Mouse (Mus musculus) heart, embryonic 11.5 days (tissue): Measurements from ENCODE around the gene Mogs. TPM values are rescaled to one million over a fixed set of nuclear protein-coding genes. Genes with fewer than 3 reads are reported as not detected.
A peak's percentile ranks its signal among the peaks of the same experiment; 100 is the strongest.
"Not testable (repeated sequence)": the region's sequence is repeated elsewhere in the genome, so short reads cannot be mapped to it uniquely, and the experiment has no call there.

Experiments used
- ATAC-seq: fragments of 200-750 bp; cut with Nextera tagmentation; replicated peaks from 2 replicates; pipeline ENCODE4 v1.8.0; 2017; ENCODE audit warnings: moderate library complexity; ENCODE audit not compliant: insufficient number of reproducible peaks, low FRiP score, low TSS enrichment
- H3K27ac ChIP-seq: fragments of 300-500 bp; sonication (generic); 2 replicates; pipeline ENCODE4 v1.5.1; 2014; ENCODE audit warnings: mild to moderate bottlenecking, low read depth, low read length
- H3K27me3 ChIP-seq: fragments of 300-500 bp; sonication (generic); 2 replicates; pipeline ENCODE4 v1.6.1; 2014; ENCODE audit warnings: mild to moderate bottlenecking, low read length, mixed read lengths; ENCODE audit not compliant: control insufficient read depth, insufficient read depth
- H3K36me3 ChIP-seq: fragments of 300-500 bp; sonication (generic); 2 replicates; pipeline ENCODE4 v1.6.1; 2014; ENCODE audit warnings: mild to moderate bottlenecking, low read length, moderate library complexity, mixed read lengths; ENCODE audit not compliant: control insufficient read depth, insufficient read depth
- H3K4me1 ChIP-seq: fragments of 300-500 bp; sonication (generic); 2 replicates; pipeline ENCODE4 v1.6.1; 2014; ENCODE audit warnings: low read length; ENCODE audit not compliant: control insufficient read depth, insufficient read depth
- H3K4me2 ChIP-seq: fragments of 300-500 bp; sonication (generic); 2 replicates; pipeline ENCODE4 v1.6.1; 2014; ENCODE audit warnings: mild to moderate bottlenecking, moderate library complexity
- H3K4me3 ChIP-seq: fragments of 300-500 bp; sonication (generic); 2 replicates; pipeline ENCODE4 v1.5.1; 2014; ENCODE audit warnings: low read depth, low read length
- H3K9ac ChIP-seq: fragments of 300-500 bp; sonication (generic); 2 replicates; pipeline ENCODE4 v1.6.1; 2014; ENCODE audit warnings: mild to moderate bottlenecking, low read depth, low read length, moderate library complexity
- H3K9me3 ChIP-seq: fragments of 300-500 bp; sonication (generic); replicated peaks from 2 replicates; pipeline ENCODE4 v1.6.1; 2016; ENCODE audit warnings: low read length; ENCODE audit not compliant: control insufficient read depth
- WGBS: fragments of 180-500 bp; shearing (Covaris S2); extraction: QIAGEN DNeasy Blood & Tissue Kit; methylation state at CpG from one replicate; pipeline ENCODE4 v1.1.7; 2014; ENCODE audit not compliant: insufficient replicate concordance; 5-methylcytosine and 5-hydroxymethylcytosine counted together
- polyA plus RNA-seq: library from polyadenylated mRNA; unstranded; fragments of >200 nt; fragmentation: Nextera tagmentation; extraction: Ambion mirVana; gene quantifications from 2 replicates; pipeline ENCODE4 v1.2.1, GENCODE M21; 2014

Gene Mogs
- polyA plus RNA-seq, 1 experiment from 2014 or later, result 19.1 TPM

DNA sequence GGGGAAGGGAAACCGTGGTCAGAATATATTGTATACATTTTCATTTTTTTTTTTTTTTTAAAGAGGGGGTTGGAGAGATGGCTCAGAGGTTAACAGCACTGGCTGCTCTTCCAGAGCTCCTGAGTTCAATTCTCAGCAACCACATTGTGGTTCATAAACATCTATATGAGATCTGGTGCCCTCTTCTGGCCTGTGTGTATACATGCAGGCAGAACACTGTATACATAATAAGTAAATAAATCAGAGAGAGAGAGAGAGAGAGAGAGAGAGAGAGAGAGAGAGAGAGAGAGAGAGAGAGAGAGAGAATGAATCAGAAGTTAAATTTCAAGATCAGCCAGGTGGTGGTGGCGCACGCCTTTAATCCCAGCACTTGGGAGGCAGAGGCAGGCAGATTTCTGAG, 44.2 kb downstream of the Mogs start:
- not testable (repeated sequence) for H3K9ac ChIP-seq, H3K36me3 ChIP-seq, H3K9me3 ChIP-seq, ATAC-seq, H3K4me3 ChIP-seq, H3K27ac ChIP-seq, H3K4me2 ChIP-seq
- WGBS, result 37% methylated on average over 3 of the region's 3 CpGs
- Histone ChIP-seq H3K4me1 (peaks cover 14% of the 10 kb centered on the region), H3K27me3 (peaks cover 33% of the 10 kb centered on the region)

DNA sequence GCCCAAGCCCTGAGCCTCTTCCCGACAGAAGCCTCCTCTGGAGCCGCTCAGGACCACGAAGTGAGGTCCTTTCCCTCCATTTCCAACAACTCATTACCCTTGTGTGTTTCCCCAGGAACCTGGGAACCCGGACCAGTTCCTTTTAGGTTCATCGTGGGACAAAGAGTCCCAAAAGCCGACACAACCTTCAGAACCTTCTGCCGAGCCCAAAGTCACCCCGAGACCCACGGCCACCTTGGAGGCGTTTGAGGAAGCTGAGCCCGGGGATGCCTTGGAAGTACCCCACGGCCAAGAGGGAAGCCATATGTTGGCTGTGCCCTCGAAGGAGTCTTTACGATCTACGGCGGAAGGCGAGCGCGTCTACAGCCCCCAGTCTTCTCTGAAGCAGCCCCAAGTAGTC, 46.1 kb downstream of the Mogs start:
- no peak for ATAC-seq
- peaks cover 15% of the 10 kb centered on the region for H3K4me1 ChIP-seq
- H3K36me3 ChIP-seq, result no peaks in the 10 kb centered on the region
- no peak overlapping the region; the same call in 1 of the 2 replicates for H3K9ac ChIP-seq
- H3K27ac ChIP-seq, result no peak overlapping the region
- no peaks in the 10 kb centered on the region for H3K9me3 ChIP-seq
- 5% methylated on average over 19 of the region's 19 CpGs for WGBS
- H3K27me3 ChIP-seq, result peaks cover 29% of the 10 kb centered on the region
- peak overlapping the region; percentile 43 for H3K4me3 ChIP-seq
- peak overlapping the region; percentile 76 for H3K4me2 ChIP-seq

DNA sequence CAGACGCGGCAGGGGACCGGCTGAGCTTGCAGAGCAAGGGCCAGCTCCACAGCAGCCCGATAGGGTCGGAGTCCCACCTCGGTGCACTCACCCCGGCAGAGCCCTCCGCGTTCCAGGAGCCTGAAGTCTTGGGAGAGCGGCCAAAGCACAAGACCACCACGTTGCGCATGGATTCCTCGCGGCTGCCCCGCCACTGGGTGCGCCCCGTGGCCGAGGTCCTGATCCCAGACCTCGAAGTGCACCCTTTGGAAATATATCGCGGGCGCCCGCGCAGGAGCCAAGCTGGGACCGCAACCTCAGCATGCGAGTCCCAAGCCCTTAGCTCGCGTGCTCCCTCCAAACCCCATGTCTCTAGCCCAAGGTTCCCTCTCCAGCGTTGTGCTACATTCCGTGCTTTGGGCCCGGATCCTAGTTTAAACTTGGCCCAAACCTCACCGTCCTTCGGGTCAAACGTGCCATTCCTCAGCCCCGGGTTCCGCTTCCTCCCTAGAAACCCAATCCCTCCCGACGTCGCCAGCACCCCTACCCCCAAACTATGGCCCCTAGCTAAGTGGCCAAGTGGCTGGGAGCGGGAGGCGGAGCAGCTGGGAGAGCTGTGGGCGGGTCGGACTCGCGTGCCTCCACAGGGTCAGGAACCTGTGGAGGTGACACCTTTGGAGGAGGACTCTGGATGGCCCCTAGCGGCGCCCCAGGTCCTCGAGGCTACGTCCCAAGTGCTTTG, 46.8 kb downstream of the Mogs start:
- peak overlapping the region; percentile 43 for H3K4me3 ChIP-seq
- peaks cover 20% of the 10 kb centered on the region for H3K4me1 ChIP-seq
- H3K4me2 ChIP-seq, result peak overlapping the region; percentile 76
- no peaks in the 10 kb centered on the region for H3K9me3 ChIP-seq
- no peak overlapping the region for H3K27ac ChIP-seq
- no peaks in the 10 kb centered on the region for H3K36me3 ChIP-seq
- ATAC-seq, result no peak
- H3K27me3 ChIP-seq, result peaks cover 29% of the 10 kb centered on the region
- H3K9ac ChIP-seq, result peak overlapping the region; percentile 58
- under 1% methylated on average over 49 of the region's 49 CpGs for WGBS

DNA sequence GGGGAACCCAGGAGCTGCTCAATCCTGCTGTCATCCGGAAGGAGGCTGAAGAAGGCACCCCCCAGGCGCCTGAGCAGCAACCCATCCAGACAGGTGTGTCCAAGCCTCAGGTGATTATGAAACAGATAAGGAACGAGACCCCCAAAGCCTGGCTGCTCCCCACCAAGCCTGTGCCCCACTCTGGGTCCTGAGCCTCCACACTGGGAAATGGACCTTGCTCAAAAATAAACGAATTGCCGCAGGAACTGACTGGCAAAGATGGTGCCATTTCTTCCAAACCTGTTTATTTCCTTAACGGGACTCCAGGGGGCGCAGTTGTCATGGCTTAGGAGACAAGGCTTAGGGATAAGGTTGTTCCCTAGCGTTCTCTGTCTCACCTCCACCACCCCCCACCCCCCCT, 47.4 kb downstream of the Mogs start:
- no peaks in the 10 kb centered on the region for H3K9me3 ChIP-seq
- H3K27me3 ChIP-seq, result peaks cover 29% of the 10 kb centered on the region
- H3K4me2 ChIP-seq, result peak overlapping the region; percentile 76
- peaks cover 20% of the 10 kb centered on the region for H3K4me1 ChIP-seq
- H3K36me3 ChIP-seq, result no peaks in the 10 kb centered on the region
- WGBS, result under 1% methylated on average over 8 of the region's 8 CpGs
- no peak for ATAC-seq
- H3K4me3 ChIP-seq, result peak overlapping the region; percentile 43
- peak overlapping the region; percentile 58; the same call in 1 of the 2 replicates for H3K9ac ChIP-seq
- no peak overlapping the region for H3K27ac ChIP-seq

DNA sequence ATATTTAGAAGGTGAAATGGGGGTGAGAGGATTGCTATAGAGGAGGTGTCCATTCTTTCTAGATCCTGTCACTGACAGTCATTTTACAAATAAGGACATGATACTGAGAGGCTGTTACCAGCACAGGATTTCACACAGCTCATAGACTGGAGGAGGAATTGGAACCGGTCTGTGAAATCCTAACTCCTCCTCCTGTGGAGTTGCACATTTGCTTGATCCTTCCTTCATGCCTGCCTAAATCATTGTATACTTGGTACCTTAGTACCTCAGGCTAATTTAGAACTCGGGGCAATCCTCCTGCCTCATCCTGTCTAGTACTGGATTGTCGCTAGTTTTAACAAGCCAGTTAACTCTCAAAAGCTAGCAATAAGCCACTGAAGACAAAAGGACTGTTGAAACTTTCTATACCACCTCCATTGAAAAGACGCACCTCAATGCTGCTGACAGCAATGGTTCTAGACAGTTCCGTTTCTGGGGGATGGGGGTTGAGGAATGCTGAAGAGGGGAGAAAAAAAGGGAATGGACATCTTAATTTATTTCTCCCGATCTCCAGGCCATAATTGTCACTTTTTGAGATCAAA, 49.8 kb downstream of the Mogs start:
- Histone ChIP-seq H3K27ac (no peak overlapping the region), H3K4me2 (peak overlapping the region; percentile 71), H3K9ac (peak overlapping the region; percentile 91), H3K4me3 (peak overlapping the region; percentile 90), H3K4me1 (peaks cover 20% of the 10 kb centered on the region), H3K27me3 (peaks cover 27% of the 10 kb centered on the region), H3K9me3 (no peaks in the 10 kb centered on the region), H3K36me3 (no peaks in the 10 kb centered on the region)
- ATAC-seq, result no peak
- 7% methylated on average over 6 of the region's 6 CpGs for WGBS

DNA sequence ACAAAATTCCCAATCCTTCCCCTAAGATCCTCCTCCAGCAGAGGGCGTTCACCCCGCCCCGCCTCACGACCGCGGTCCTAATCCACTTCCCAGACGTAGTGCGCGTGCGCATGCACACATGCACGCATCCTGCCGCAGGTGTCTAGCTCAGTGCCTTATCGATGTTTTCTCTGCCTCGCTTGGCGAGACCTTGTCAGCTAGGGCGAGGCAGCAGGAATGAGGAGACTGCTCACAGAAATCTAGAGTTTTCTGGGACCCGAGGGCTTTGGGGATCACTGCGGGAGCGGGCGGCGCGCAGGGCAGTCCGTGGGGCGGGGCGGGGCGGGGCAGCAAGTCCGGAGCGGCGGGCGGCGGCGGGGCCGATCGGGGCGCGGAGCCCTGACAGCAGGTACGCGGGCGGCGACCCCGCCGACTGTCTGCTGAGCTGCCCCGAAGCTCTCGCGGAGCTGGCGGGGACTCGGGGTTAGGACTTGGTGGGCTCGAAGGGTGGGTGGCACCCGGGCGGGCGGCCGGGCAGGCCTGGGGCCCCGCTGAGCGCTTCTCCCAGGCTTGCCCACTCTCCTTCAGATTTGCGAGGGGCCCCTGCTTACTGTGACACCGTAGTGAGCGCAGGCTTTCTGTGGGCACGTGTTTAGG, 50.4 kb downstream of the Mogs start, which contains the start of gene Dctn1:
Gene Dctn1 (plus strand): TSS at position 314 of the 636 bp plus-strand sequence.
- peak within 1 kb of the TSS; percentile 90 for H3K4me3 ChIP-seq
- peak within 1 kb of the TSS; percentile 86 for H3K27ac ChIP-seq
- peaks cover 20% of the 10 kb centered on the region for H3K4me1 ChIP-seq
- WGBS, result under 1% methylated on average over 55 of the region's 58 CpGs
- H3K9me3 ChIP-seq, result no peaks in the 10 kb centered on the region
- peak; percentile 81 for ATAC-seq
- peaks cover 21% of the 10 kb centered on the region for H3K27me3 ChIP-seq
- peak within 1 kb of the TSS; percentile 91 for H3K9ac ChIP-seq
- H3K4me2 ChIP-seq, result peak within 1 kb of the TSS; percentile 71
- H3K36me3 ChIP-seq, result no peaks in the 10 kb centered on the region

DNA sequence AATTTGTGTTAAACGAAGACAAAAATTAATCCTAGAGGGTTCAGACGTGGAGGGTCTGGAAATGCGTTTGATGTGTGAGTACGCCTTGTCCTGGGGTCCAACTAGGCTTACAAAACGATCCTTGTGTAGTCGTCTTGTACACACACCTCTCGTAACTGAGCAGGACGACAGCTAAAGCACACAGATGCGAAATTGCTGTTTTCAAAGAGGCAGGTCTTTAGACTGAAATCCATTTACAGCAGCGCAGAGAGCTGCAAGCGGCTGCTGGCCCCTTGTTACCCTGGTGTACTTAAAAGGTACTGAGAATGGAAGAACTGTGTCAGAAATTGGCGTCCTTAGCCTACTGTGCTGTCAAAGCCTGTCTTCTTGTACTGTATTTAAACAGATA, 50.9 kb downstream of the Mogs start:
- H3K4me2 ChIP-seq, result peak overlapping the region; percentile 71
- H3K4me1 ChIP-seq, result peaks cover 20% of the 10 kb centered on the region
- ATAC-seq, result no peak
- under 1% methylated on average over 12 of the region's 12 CpGs for WGBS
- peak overlapping the region; percentile 91 for H3K9ac ChIP-seq
- H3K9me3 ChIP-seq, result no peaks in the 10 kb centered on the region
- peak overlapping the region; percentile 86; the same call in 1 of the 2 replicates for H3K27ac ChIP-seq
- H3K4me3 ChIP-seq, result peak overlapping the region; percentile 90
- H3K27me3 ChIP-seq, result peaks cover 16% of the 10 kb centered on the region
- H3K36me3 ChIP-seq, result no peaks in the 10 kb centered on the region
